Mouse (Mus musculus) hindbrain, embryonic 11.5 days (tissue): Measurements from ENCODE around the gene Chaf1a. TPM values are rescaled to one million over a fixed set of nuclear protein-coding genes. Genes with fewer than 3 reads are reported as not detected.

Experiments used
- ATAC-seq: fragments of 200-750 bp; cut with Nextera tagmentation; 2 replicates; pipeline ENCODE4 v1.8.0; 2017; ENCODE audit warnings: mild to moderate bottlenecking, moderate TSS enrichment, moderate library complexity; ENCODE audit not compliant: low FRiP score
- DNase-seq: peaks from one replicate; pipeline ENCODE4 v3.0.0-alpha.2; 2015; ENCODE audit warnings: low spot score
- H3K27ac ChIP-seq: fragments of 300-500 bp; sonication (generic); 2 replicates; pipeline ENCODE4 v1.5.1; 2014; ENCODE audit warnings: mild to moderate bottlenecking, low read depth, low read length
- H3K27me3 ChIP-seq: fragments of 300-500 bp; sonication (generic); 2 replicates; pipeline ENCODE4 v1.6.1; 2014; ENCODE audit warnings: mild to moderate bottlenecking, low read length, moderate library complexity, mixed read lengths; ENCODE audit not compliant: control insufficient read depth, insufficient read depth
- H3K36me3 ChIP-seq: fragments of 300-500 bp; sonication (generic); 2 replicates; pipeline ENCODE4 v1.6.1; 2014; ENCODE audit warnings: mild to moderate bottlenecking, low read length, moderate library complexity, mixed read lengths; ENCODE audit not compliant: control insufficient read depth, insufficient read depth
- H3K4me1 ChIP-seq: fragments of 300-500 bp; sonication (generic); replicated peaks from 2 replicates; pipeline ENCODE4 v1.6.1; 2014; ENCODE audit warnings: low read length, mixed read lengths; ENCODE audit not compliant: control insufficient read depth, insufficient read depth
- H3K4me2 ChIP-seq: fragments of 300-500 bp; sonication (generic); replicated peaks from 2 replicates; pipeline ENCODE4 v1.6.1; 2014; ENCODE audit warnings: mild to moderate bottlenecking, low read depth, low read length
- H3K4me3 ChIP-seq: fragments of 300-500 bp; sonication (generic); 2 replicates; pipeline ENCODE4 v1.5.1; 2014; ENCODE audit warnings: low read depth, low read length
- H3K9ac ChIP-seq: fragments of 300-500 bp; sonication (generic); 2 replicates; pipeline ENCODE4 v1.6.1; 2014; ENCODE audit warnings: low read depth, low read length
- H3K9me3 ChIP-seq: fragments of 300-500 bp; sonication (generic); 2 replicates; pipeline ENCODE4 v1.6.1; 2016; ENCODE audit warnings: low read length; ENCODE audit not compliant: control insufficient read depth
- WGBS: fragments of 180-500 bp; shearing (Covaris S2); extraction: QIAGEN DNeasy Blood & Tissue Kit; methylation state at CpG from one replicate; pipeline ENCODE4 v1.1.7; 2014; 5-methylcytosine and 5-hydroxymethylcytosine counted together
- polyA plus RNA-seq: library from polyadenylated mRNA; unstranded; fragments of >200 nt; fragmentation: Nextera tagmentation; extraction: Ambion mirVana; gene quantifications from 2 replicates; pipeline ENCODE4 v1.2.1, GENCODE M21; 2014

Chaf1a gene
- polyA plus RNA-seq, 1 experiment from 2014 or later = 16.1 TPM

DNA sequence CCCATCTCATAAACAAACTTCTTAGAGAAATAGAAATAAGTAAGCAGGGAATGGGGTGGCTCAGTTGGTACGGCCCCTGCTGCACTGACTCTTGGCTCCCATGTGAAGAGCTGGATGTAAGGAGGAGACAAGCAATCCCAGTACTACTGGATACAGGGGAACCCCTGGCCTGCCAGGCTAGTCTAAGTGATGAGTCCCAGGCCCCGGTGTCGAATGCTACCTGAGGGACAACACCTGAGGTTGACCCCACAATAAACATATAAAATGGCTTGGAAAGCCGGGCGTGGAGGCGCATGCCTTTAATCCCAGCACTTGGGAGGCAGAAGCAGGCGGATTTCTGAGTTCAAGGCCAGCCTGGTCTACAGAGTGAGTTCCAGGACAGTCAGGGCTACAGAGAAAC, 8.8 kb upstream of the Chaf1a start:
- no peaks in the 10 kb centered on the region for H3K27me3 ChIP-seq
- peaks cover 10% of the 10 kb centered on the region; the same call in 1 of the 2 replicates for H3K36me3 ChIP-seq
- no peak for DNase-seq

DNA sequence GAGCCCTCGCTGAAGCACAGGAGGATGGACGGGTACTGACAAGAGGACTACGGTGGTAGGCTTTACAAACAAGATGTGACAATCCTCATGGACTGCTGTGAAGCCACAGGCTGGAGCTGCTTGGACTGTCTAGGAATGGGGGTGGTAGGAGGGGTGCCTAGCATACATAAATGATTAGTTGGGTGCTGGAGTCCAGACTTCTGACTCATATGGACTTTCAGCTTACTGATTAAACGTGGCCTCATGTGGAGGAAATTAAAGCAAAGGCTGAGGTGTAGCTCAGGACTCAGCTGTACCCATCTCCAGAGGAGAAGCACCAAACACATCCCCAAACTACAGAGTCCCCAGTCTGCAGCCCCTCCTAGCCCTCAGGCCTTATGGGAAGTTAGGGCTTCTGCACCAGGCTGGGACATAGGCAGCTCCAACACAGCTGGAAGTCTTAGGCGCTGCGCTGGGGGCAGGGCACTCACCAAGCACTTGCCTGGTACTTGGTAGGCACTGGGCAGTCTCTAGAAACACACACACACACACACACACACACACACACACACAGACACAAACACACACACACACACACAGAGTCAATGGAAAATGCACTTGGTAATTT, 8.0 kb upstream of the Chaf1a start:
- H3K27me3 ChIP-seq = no peaks in the 10 kb centered on the region
- H3K27ac ChIP-seq = no peak overlapping the region
- ATAC-seq = no peak
- no peak overlapping the region for H3K9ac ChIP-seq
- no peak overlapping the region for H3K4me2 ChIP-seq
- no peaks in the 10 kb centered on the region for H3K9me3 ChIP-seq
- WGBS = 78% methylated on average over 6 of the region's 6 CpGs
- H3K4me3 ChIP-seq = no peak overlapping the region
- peaks cover 10% of the 10 kb centered on the region; the same call in 1 of the 2 replicates for H3K4me1 ChIP-seq
- peaks cover 10% of the 10 kb centered on the region; the same call in 1 of the 2 replicates for H3K36me3 ChIP-seq
- no peak for DNase-seq

More for the DNA sequence above, 8.8 kb upstream of the Chaf1a start:
- 92% methylated on average over 7 of the region's 7 CpGs for WGBS
- no peak overlapping the region for H3K4me3 ChIP-seq
- H3K9me3 ChIP-seq = no peaks in the 10 kb centered on the region
- H3K9ac ChIP-seq = no peak overlapping the region
- ATAC-seq = no peak
- H3K4me1 ChIP-seq = peaks cover 10% of the 10 kb centered on the region; the same call in 1 of the 2 replicates
- no peak overlapping the region for H3K4me2 ChIP-seq
- no peak overlapping the region for H3K27ac ChIP-seq

GRCm38 (mm10) chr17:56032831-56033230, 7.4 kb upstream of the Chaf1a start:
- Histone ChIP-seq H3K9ac (no peak overlapping the region), H3K27me3 (no peaks in the 10 kb centered on the region), H3K4me3 (no peak overlapping the region), H3K9me3 (no peaks in the 10 kb centered on the region), H3K4me1 (peaks cover 10% of the 10 kb centered on the region; the same call in 1 of the 2 replicates), H3K36me3 (peaks cover 10% of the 10 kb centered on the region; the same call in 1 of the 2 replicates), H3K4me2 (no peak overlapping the region), H3K27ac (no peak overlapping the region)
- no peak for ATAC-seq
- 81% methylated on average over 7 of the region's 7 CpGs for WGBS
- DNase-seq = no peak

- H3K4me1 ChIP-seq = peaks cover 10% of the 10 kb centered on the region; the same call in 1 of the 2 replicates
- H3K36me3 ChIP-seq = peaks cover 10% of the 10 kb centered on the region; the same call in 1 of the 2 replicates
- DNase-seq = no peak
- no peak overlapping the region for H3K9ac ChIP-seq
- H3K9me3 ChIP-seq = no peaks in the 10 kb centered on the region
- H3K4me2 ChIP-seq = no peak overlapping the region
- no peak overlapping the region for H3K27ac ChIP-seq
- no peaks in the 10 kb centered on the region for H3K27me3 ChIP-seq
- no peak overlapping the region for H3K4me3 ChIP-seq
- ATAC-seq = no peak
- 90% methylated on average over 7 of the region's 7 CpGs for WGBS
These were observed 6.1 kb upstream of the Chaf1a start for GRCm38 (mm10) chr17:56034040-56034725.

DNA sequence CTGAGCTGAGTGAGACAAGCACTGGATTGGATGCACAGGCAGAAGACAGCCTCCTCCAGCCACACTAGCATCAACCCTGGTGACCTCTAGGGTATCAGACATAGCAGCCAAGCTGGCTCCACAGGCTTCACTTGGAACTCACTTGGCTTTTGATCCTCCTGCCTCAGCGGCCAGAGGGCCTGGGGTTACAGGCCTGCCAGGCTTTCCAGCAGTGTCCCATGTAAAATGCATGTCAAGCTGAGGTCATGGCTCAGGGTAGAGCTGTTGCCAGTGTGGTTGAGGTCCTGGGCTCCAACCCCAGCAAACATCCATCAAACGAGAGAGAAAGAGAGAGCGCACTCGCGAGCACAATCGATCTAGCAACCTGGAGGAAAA, 5.5 kb upstream of the Chaf1a start:
- Histone ChIP-seq H3K27ac (no peak overlapping the region), H3K4me2 (no peak overlapping the region), H3K4me1 (peaks cover 10% of the 10 kb centered on the region; the same call in 1 of the 2 replicates), H3K9ac (no peak overlapping the region), H3K4me3 (no peak overlapping the region), H3K9me3 (no peaks in the 10 kb centered on the region), H3K36me3 (peaks cover 8% of the 10 kb centered on the region; the same call in 1 of the 2 replicates), H3K27me3 (no peaks in the 10 kb centered on the region)
- DNase-seq = no peak
- 91% methylated on average over 6 of the region's 6 CpGs for WGBS
- no peak for ATAC-seq

DNA sequence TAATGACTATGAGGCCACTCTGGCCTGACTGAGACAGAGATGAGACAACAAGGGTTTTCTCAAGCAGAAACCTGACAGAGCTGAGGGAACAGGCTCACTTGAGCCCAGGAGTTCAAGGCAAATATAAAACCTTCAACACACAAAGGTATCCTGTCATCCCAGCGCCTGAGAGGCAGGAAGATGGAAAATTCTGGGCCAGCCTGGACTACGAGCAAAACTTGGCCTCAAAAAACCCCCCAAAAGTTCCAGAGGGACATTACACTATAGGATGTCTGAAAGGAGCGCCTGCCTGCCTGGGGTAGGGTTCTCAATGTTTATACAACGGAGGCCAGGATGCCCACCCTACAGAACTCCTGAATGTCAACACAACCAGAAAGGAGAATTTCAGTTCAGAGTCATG, 5.0 kb upstream of the Chaf1a start:
- WGBS = 86% methylated on average over 4 of the region's 4 CpGs
- Histone ChIP-seq H3K9ac (peak overlapping the region; percentile 88), H3K27ac (no peak overlapping the region), H3K4me2 (peak overlapping the region; percentile 58), H3K9me3 (no peaks in the 10 kb centered on the region), H3K36me3 (peaks cover 8% of the 10 kb centered on the region; the same call in 1 of the 2 replicates), H3K27me3 (no peaks in the 10 kb centered on the region), H3K4me3 (peak overlapping the region; percentile 86), H3K4me1 (peaks cover 10% of the 10 kb centered on the region; the same call in 1 of the 2 replicates)
- DNase-seq (no peak), ATAC-seq (no peak)

GRCm38 (mm10) chr17:56036176-56036900, 3.9 kb upstream of the Chaf1a start, which contains the start of gene Sh3gl1:
TSS of gene Sh3gl1 (minus strand) at chr17:56036635.
- peak; percentile 99 for DNase-seq
- Histone ChIP-seq H3K4me1 (peaks cover 11% of the 10 kb centered on the region), H3K9me3 (no peaks in the 10 kb centered on the region), H3K4me2 (peak within 1 kb of the TSS; percentile 58), H3K36me3 (peaks cover 6% of the 10 kb centered on the region; the same call in 1 of the 2 replicates), H3K4me3 (peak within 1 kb of the TSS; percentile 86), H3K9ac (peak within 1 kb of the TSS; percentile 88), H3K27me3 (no peaks in the 10 kb centered on the region), H3K27ac (peak within 1 kb of the TSS; percentile 79)
- peak; percentile 92 for ATAC-seq
- under 1% methylated on average over 74 of the region's 74 CpGs for WGBS

- 39% methylated on average over 13 of the region's 13 CpGs for WGBS
- no peak overlapping the region for H3K27ac ChIP-seq
- H3K4me3 ChIP-seq = peak overlapping the region; percentile 86; the same call in 1 of the 2 replicates
- ATAC-seq (peak; percentile 52), DNase-seq (no peak)
- H3K4me1 ChIP-seq = peaks cover 12% of the 10 kb centered on the region
- peak overlapping the region; percentile 8; the same call in 1 of the 2 replicates for H3K4me2 ChIP-seq
- no peaks in the 10 kb centered on the region for H3K27me3 ChIP-seq
- H3K9ac ChIP-seq = peak overlapping the region; percentile 17; the same call in 1 of the 2 replicates
- H3K9me3 ChIP-seq = no peaks in the 10 kb centered on the region
- H3K36me3 ChIP-seq = peaks cover 6% of the 10 kb centered on the region; the same call in 1 of the 2 replicates
These were observed 3.3 kb upstream of the Chaf1a start for GRCm38 (mm10) chr17:56036901-56037287.
